Mouse (Mus musculus) cerebral cortex, adult 2 months (tissue): ENCODE results near the gene Arhgef25.

ENCODE experiments used
- WGBS: fragments of 180-500 bp; shearing (Covaris S2); methylation state at CpG from one replicate; pipeline ENCODE4 v1.1.7; 2018; 5-methylcytosine and 5-hydroxymethylcytosine counted together

Gene Arhgef25

GRCm38 (mm10) chr10:127166404-127166715 lies 23.5 kb downstream of the Arhgef25 start:
- WGBS: 11% methylated on average over 11 of the region's 11 CpGs

- under 1% methylated on average over 56 of the region's 56 CpGs for WGBS
Measured at GRCm38 (mm10) chr10:127165654-127166403, 24.1 kb downstream of the Arhgef25 start.

- 0% methylated on average over 39 of the region's 42 CpGs for WGBS
Measured at GRCm38 (mm10) chr10:127165354-127165653, 24.6 kb downstream of the Arhgef25 start.

- WGBS: 2% methylated on average over 52 of the region's 52 CpGs
Measured at GRCm38 (mm10) chr10:127164631-127165353, 25.1 kb downstream of the Arhgef25 start, which contains the start of gene B4galnt1. TSS of gene B4galnt1 (plus strand) at chr10:127165225.

DNA sequence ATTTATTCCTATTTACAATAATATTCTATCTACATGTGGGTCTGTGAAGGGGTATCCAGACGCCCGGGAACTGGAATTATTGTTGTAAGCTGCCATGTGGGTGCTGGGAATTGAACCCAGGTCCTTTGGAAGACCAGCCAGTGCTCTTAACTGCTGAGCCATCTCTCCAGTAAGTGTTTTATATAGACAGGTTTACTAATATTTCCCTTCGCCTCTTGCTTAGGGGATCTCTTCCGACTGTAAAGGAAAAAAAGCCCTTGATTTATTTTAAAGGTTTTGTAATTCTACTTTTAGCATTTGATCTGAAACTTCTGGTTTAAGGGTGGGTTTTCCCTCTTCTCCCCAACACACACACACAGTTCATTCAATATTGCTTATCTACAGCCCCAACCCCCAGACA lies 25.7 kb downstream of the Arhgef25 start:
- WGBS: 80% methylated on average over 4 of the region's 4 CpGs

DNA sequence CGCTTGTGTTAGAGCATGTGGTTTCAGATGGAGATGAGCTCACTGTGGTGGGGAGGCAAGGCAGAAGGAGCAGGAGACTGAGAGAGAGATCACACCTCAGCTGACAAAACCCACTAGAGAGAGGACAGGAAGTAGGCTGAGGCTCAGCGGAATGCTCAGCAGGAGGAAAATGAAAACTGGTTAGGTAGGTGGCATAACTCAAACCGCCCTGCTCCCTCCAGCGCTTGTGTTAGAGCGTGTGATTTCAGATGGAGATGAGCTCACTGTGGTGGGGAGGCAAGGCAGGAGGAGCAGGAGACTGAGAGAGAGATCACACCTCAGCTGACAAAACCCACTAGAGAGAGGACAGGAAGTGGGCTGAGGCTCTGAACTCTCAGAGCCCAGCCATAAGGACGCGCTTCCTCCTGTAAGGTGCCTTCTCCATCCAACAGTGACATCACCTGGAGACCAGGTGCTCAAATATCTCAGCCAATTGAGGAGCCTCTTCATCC lies 27.1 kb downstream of the Arhgef25 start:
- 36% methylated on average over 7 of the region's 7 CpGs for WGBS

- 59% methylated on average over 3 of the region's 3 CpGs for WGBS
Measured at GRCm38 (mm10) chr10:127160728-127161127, 29.2 kb downstream of the Arhgef25 start.

- WGBS: 59% methylated on average over 9 of the region's 9 CpGs
Measured at GRCm38 (mm10) chr10:127160081-127160480, 29.8 kb downstream of the Arhgef25 start.

DNA sequence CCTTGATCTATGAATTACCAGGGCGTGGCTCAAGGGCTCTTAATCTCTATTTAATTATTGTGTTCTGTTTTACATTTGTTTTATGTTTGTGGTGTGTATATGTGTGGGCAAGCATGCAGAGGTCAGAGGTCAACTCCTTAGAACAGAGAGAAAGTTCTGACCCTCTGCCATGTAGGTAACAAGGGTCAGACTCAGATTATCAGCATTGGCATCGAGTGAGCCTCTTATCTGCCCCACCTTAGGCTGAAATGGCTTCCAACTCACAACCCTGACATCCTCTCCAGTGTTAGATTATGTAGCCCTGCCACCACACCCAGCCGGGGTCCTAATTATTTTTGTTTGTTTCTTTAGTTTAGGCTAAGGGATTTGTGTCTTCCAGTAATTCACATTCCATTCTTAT lies 31.4 kb downstream of the Arhgef25 start:
- 77% methylated on average over 3 of the region's 3 CpGs for WGBS

DNA sequence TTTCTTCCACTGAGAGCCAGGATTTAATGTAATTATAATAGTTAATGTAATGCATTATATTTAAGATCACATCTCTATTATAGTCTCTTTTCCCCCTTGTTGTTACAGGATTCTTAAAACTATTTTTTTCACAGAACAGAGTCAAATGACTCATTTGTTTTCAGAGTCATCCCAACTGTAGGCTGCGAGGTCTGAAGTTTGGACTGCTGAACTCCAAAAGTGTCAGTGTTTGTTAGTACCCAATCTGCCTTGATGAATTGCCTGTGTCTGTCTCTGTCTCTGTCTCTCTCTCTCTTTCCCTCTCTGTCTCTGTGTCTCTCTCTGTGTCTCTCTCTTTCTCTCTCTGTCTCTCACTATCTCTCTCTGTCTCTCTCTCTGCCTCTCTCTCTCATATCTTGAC lies 33.4 kb downstream of the Arhgef25 start:
- WGBS: 69% methylated on average over 1 of the region's 1 CpGs

- WGBS: 94% methylated on average over 1 of the region's 1 CpGs
Measured at GRCm38 (mm10) chr10:127156089-127156488, 33.8 kb downstream of the Arhgef25 start.

DNA sequence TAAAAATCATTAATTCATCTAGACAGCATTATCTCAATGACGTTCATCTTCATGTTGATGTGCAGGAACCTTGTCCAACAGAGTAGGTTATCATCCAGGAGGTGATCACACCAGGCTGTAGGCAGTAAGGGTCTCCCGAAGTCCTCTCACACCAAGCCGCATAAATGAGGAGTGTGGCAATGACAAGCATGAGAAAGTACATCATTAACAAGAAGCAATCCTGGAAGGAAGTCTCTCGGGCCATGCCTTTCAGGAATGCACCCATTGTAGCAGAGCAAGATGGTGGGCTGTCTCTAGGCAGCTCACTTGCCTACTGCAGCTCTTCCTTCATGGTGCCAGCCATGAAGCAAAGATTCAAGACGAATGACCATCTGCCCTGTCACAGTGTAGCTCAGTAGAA lies 35.2 kb downstream of the Arhgef25 start:
- 89% methylated on average over 5 of the region's 5 CpGs for WGBS

DNA sequence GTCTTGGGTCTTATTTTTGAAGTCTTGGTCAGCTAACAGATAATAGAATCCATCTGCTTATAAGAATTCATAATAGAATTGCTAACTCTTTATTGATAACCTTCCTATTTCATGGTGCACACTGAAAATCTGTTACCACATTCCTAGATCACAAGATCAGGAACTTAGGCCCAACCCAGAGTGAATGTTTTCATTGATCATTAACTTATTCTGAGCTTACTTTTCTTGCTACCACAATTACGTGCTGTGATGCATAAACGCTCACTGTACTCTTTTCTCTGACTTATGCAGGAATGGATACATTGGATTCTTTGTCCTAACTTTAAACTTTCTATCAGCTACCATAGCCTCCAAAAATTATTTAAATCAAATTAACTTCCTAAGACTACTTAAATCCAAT lies 35.6 kb downstream of the Arhgef25 start:
- 98% methylated on average over 2 of the region's 2 CpGs for WGBS

DNA sequence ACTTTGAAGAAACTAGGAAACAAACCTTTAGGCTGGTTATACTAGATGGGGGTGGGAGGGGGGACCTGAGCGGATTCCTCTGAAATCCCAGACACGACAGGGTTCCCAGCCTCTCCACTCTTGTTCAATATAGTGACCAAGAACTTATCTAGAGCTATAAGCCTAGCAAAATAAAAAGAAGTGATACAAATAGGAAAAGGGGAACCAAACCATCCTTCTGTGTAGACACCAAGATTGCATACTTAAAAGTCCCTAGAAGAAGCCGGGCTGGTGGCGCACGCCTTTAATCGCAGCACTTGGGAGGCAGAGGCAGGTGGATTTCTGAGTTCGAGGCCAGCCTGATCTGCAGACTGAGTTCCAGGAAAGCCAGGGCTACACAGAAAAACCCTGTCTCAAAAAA lies 36.6 kb downstream of the Arhgef25 start:
- 96% methylated on average over 7 of the region's 7 CpGs for WGBS

DNA sequence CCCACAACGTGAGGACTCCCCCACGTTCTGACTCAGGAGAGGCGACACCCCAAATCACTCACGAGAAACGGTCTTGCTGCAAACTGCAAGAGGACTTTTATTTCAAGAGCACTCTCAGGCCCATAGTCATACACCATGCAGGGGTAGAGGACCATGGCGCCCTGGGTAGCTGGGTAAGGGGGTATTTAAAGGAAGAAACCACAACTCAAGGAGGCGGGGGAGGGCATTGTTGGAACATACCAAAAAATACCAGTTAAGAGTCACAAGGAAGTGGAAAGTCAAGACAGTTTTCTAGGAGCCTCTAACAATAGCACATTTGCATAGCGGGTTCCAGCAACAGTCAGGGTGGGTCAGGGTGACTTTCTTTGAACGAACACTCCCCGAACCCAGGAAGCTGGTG lies 37.3 kb downstream of the Arhgef25 start:
- 86% methylated on average over 10 of the region's 10 CpGs for WGBS

DNA sequence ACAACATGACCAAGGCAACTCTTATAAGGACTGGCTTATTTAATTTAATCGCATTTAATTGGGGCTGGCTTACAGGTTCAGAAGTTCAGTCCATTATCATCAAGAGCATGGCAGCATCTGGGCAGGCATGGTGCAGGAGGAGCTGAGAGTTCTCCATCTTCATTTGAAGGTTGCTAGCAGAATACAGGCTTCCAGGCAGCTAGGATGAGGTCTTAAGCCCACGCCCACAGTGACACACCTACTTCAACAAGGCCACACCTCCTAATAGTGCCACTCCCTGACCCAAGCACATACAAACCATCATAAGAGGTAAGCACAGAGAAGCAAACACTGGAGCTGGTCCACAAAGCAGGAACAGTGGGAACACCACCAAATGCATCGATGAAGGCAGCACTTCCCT lies 38.6 kb downstream of the Arhgef25 start:
- WGBS: 88% methylated on average over 3 of the region's 3 CpGs

- WGBS: 62% methylated on average over 4 of the region's 4 CpGs
Measured at GRCm38 (mm10) chr10:127150471-127150872, 39.4 kb downstream of the Arhgef25 start.

DNA sequence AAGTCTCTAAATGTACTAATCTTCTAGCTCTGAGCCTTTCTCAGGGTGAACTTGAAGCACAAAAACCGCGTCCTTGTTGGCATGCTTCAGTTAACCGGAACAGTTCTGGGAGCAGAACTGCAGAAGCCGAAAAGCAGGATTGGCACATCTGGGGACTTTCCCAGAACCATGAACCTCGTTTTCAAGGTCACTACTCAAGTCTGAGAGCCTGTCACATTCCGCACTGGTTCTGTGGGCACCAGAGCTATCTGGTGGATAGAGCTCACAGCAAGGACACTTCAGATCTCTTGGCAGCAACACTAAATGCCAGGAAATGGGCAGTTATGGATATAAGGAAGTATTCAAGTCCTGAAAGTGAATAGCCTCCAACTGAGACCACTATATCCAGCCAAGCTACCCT lies 42.7 kb downstream of the Arhgef25 start:
- 76% methylated on average over 6 of the region's 6 CpGs for WGBS

GRCm38 (mm10) chr10:127145303-127145702 lies 44.6 kb downstream of the Arhgef25 start:
- 84% methylated on average over 5 of the region's 5 CpGs for WGBS

DNA sequence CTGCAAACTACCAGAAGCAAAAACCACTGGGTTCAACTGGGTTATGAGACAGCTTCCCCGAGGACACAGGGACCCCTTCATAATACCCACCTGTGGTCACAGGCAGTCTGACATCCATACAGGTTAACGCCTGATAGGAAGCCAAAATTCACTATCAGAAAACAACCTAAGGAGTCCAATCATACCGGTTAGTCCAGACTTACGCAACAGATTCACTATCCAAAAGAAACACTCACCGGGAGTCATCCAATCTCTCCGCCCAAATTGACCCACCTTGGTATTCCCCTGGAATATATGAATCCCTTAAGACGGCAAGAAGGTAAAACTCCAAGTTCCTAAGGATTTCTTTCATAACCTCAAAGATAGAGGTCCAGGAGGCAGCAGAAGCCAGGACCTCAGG lies 45.3 kb downstream of the Arhgef25 start:
- WGBS: 92% methylated on average over 7 of the region's 7 CpGs

DNA sequence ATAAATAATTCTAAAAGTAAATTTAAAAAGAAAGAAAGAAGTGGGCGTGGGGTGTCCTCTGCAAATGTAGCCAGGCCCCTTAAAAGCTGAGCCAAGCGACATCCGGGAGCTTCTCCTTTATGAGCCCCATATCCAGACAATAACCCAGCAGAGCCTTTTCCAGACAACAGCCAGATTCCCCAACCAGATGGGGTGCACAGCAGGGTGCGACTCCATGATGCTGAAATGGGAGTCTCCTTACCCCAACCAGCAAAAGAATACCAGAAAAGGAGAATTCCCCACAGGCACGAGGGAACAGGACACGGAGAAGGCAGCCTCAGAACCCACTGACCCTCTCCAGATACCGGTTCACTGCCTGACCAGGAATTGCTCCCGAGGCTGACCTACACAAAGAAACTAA lies 46.7 kb downstream of the Arhgef25 start:
- WGBS: 86% methylated on average over 8 of the region's 8 CpGs

DNA sequence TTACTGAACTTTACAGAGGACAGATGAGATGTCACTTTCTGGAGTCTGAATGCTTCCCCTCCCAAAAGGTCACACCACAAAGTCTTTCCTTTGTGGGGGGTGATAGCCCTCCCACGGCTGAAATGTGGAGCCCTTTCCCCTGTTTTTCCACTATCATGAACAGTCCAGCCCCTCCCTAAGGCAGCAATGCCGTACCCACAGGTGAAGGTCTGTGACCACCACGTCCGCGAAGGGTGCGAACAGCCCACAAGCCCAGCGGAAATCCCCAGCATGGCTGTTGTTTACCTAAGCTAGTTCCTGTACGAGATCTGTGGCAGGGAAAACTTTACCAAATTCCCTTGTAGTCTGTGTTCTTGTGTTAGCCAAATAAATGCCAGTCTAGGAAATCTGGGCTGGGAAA lies 48.4 kb downstream of the Arhgef25 start:
- 78% methylated on average over 8 of the region's 8 CpGs for WGBS

DNA sequence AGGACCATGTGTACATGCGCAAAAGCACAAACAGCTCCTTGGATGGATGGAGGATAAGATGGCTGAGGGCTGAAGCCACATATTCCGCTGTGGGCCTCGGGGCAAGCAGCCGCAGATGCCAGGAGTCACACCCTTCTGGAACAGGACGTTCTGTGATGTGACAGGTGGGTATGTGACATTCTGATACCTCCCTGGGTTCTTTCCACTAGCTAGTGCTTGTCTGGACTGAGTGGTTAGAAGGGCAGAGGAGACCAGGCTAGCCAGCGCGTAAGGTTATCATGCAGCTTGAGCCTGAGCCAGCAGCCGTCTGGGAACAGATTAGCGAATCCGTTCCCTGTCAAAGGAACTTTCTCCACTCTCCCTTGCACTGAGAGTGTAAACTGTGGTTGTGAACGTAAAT lies 48.9 kb downstream of the Arhgef25 start:
- WGBS: 89% methylated on average over 11 of the region's 11 CpGs
